Mouse (Mus musculus) embryonic facial prominence, embryonic 11.5 days (tissue): ENCODE measurements around the gene Grik1. TPM values are rescaled to one million over a fixed set of nuclear protein-coding genes. Genes with fewer than 3 reads are reported as not detected.

Experiments used
- ATAC-seq: fragments of 200-750 bp; cut with Nextera tagmentation; replicated peaks from 2 replicates; pipeline ENCODE4 v1.8.0; 2017; ENCODE audit warnings: low read depth; ENCODE audit not compliant: insufficient number of reproducible peaks, low FRiP score, low TSS enrichment
- DNase-seq: peaks from one replicate; pipeline ENCODE4 v3.0.0-alpha.2; 2015; ENCODE audit warnings: low spot score
- H3K27ac ChIP-seq: fragments of 300-500 bp; sonication (generic); replicated peaks from 2 replicates; pipeline ENCODE4 v1.5.1; 2014; ENCODE audit warnings: mild to moderate bottlenecking, low read depth, low read length, control low read depth
- H3K27me3 ChIP-seq: fragments of 300-500 bp; sonication (generic); 2 replicates; pipeline ENCODE4 v1.6.1; 2014; ENCODE audit warnings: mild to moderate bottlenecking, low read length, moderate library complexity, mixed read lengths; ENCODE audit not compliant: control insufficient read depth, insufficient read depth
- H3K36me3 ChIP-seq: fragments of 300-500 bp; sonication (generic); replicated peaks from 2 replicates; pipeline ENCODE4 v1.6.1; 2014; ENCODE audit warnings: low read depth, mild to moderate bottlenecking, low read length, moderate library complexity, mixed read lengths; ENCODE audit not compliant: control insufficient read depth, insufficient read depth
- H3K4me1 ChIP-seq: fragments of 300-500 bp; sonication (generic); 2 replicates; pipeline ENCODE4 v1.6.1; 2014; ENCODE audit warnings: low read length, mixed read lengths; ENCODE audit not compliant: control insufficient read depth, insufficient read depth
- H3K4me2 ChIP-seq: fragments of 300-500 bp; sonication (generic); 2 replicates; pipeline ENCODE4 v1.6.1; 2014; ENCODE audit warnings: low read depth, mild to moderate bottlenecking, control low read depth, low read length, moderate library complexity
- H3K4me3 ChIP-seq: fragments of 300-500 bp; sonication (generic); 2 replicates; pipeline ENCODE4 v1.5.1; 2014; ENCODE audit warnings: low read depth, low read length, control low read depth
- H3K9ac ChIP-seq: fragments of 300-500 bp; sonication (generic); replicated peaks from 2 replicates; pipeline ENCODE4 v1.6.1; 2014; ENCODE audit warnings: mild to moderate bottlenecking, control low read depth, low read length
- H3K9me3 ChIP-seq: fragments of 300-500 bp; sonication (generic); replicated peaks from 2 replicates; pipeline ENCODE4 v1.6.1; 2016; ENCODE audit warnings: mild to moderate bottlenecking, low read length, inconsistent platforms, mixed read lengths; ENCODE audit not compliant: control insufficient read depth
- WGBS: fragments of 180-500 bp; shearing (Covaris S2); extraction: QIAGEN DNeasy Blood & Tissue Kit; methylation state at CpG from one replicate; pipeline ENCODE4 v1.1.7; 2014; 5-methylcytosine and 5-hydroxymethylcytosine counted together
- polyA plus RNA-seq: library from polyadenylated mRNA; unstranded; fragments of >200 nt; fragmentation: Nextera tagmentation; extraction: Ambion mirVana; gene quantifications from 2 replicates; pipeline ENCODE4 v1.2.1, GENCODE M21; 2014

Grik1 gene
- 1.7 and 2.2 TPM in 2 replicates for polyA plus RNA-seq

DNA sequence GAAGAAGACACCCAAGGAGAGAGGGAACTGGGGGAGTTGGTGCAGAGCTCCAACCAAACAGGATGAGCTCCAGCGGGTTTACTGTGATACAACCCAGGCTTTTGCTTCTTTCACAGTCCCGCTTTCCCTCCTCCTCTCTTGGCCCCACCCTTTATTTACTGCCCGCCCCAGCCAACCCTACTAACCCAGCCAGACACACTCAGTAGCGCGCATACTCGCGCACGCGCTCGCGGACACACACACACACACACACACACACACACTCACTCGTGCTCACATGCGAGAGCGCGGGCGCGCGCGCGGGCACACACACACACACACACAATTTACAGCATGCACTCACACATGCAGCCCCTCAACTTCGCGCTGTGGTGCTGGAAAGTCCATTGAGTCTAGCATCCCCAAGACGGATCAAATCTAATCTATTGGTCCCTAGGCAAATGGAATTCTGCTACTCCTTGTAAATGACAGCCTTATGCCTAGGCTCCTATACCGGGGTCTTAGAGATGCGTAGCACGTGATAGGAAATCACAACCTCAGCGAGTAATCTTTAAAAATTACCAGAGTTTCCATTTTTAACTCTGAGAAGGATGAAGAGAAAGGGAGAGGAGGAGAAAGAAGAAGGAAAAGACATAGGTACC is at the start of gene Grik1:
TSS of gene Grik1 (minus strand) at position 134 of the 641 bp plus-strand sequence.
- ATAC-seq (peak; percentile 87), DNase-seq (peak; percentile 43)
- Histone ChIP-seq H3K36me3 (no peaks in the 10 kb centered on the region), H3K4me1 (no peaks in the 10 kb centered on the region), H3K4me3 (peak within 1 kb of the TSS; percentile 47), H3K9me3 (no peaks in the 10 kb centered on the region), H3K4me2 (peak within 1 kb of the TSS; percentile 92), H3K27ac (no peak within 1 kb of the TSS), H3K27me3 (peaks cover 11% of the 10 kb centered on the region), H3K9ac (peak within 1 kb of the TSS; percentile 56)
- WGBS: under 1% methylated on average over 26 of the region's 27 CpGs

DNA sequence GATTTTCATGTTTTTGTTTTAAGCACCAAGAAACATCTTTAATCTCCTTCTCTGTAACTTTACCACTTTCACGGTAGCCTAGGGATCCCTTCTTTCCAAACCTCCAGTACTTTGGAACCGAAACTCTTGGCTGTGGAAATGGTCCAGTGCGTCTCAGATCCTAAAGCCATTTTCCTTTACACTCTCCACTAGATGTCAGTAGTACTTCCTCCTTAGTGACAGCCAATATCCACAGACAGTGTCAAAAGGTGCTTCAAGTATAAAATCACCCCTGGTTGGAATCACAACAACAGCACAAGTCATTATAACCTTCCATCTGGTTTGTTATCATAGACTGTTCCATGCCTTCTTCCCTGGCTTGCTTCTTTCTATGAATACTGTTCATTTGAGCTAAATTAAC is 4.1 kb upstream of the Grik1 start:
- DNase-seq (peak; percentile 10), ATAC-seq (no peak)
- Histone ChIP-seq H3K9me3 (no peaks in the 10 kb centered on the region), H3K9ac (no peak overlapping the region), H3K27me3 (peaks cover 3% of the 10 kb centered on the region), H3K4me1 (no peaks in the 10 kb centered on the region), H3K4me3 (no peak overlapping the region), H3K36me3 (no peaks in the 10 kb centered on the region), H3K4me2 (no peak overlapping the region), H3K27ac (no peak overlapping the region)
- 51% methylated on average over 3 of the region's 3 CpGs for WGBS

DNA sequence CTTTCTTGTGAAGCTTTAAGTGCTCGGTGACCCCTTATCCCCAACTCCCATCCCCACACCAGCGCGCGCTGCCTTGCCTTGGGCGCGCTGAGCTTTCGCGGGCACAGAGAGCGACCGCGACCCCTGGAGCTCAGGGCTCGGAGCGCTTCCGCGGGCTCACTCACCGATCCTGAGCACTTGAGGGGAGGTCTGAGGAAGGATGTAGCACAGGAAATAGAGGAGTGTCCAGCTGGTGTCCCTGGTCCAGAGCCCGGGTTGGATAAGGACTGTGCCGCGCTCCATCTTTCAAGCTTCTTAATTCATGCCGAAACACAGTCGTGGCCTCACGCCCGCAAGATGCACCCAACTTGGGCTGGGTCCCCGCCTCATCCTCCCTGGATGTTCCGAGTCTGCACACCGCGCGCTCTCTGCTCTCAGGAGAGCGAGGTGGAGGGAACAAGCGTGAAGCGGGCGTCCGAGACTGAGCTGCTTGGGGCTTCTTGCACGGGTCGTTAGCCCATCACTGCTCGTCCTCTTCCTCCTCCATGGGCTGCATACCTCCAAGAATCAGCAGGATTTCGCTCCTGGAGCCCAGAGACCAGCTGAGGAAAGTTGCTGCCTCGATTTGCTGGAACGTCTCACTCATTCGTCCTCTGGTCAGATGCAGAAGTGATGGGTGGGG is 514 bp downstream of the Grik1 start:
- H3K4me1 ChIP-seq: no peaks in the 10 kb centered on the region
- no peak overlapping the region for H3K27ac ChIP-seq
- WGBS: under 1% methylated on average over 40 of the region's 40 CpGs
- ATAC-seq (peak; percentile 68), DNase-seq (peak; percentile 43)
- H3K9ac ChIP-seq: peak overlapping the region; percentile 56
- no peaks in the 10 kb centered on the region for H3K9me3 ChIP-seq
- peak overlapping the region; percentile 92 for H3K4me2 ChIP-seq
- no peaks in the 10 kb centered on the region for H3K36me3 ChIP-seq
- H3K4me3 ChIP-seq: peak overlapping the region; percentile 47
- peaks cover 11% of the 10 kb centered on the region for H3K27me3 ChIP-seq

DNA sequence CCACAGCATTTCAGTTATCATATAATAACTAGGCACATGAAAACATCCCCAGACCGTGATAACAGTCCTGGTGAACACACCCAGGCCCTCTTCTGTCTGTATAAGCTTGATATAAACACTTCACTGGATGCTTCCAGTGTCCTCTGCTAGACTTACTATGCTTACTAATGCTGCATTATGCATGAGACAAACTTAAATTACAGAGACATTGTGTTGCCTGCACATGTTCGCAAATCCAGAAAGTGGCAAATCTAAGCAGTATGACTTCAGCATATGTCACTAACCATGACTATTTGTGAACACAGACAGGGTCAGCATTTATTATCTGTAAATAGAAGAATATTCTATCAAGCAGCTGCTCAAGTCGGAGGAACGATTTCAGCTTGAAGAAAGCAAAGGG is 31.7 kb downstream of the Grik1 start:
- Histone ChIP-seq H3K9ac (no peak overlapping the region), H3K9me3 (no peaks in the 10 kb centered on the region), H3K4me2 (no peak overlapping the region), H3K4me3 (no peak overlapping the region), H3K4me1 (no peaks in the 10 kb centered on the region), H3K27me3 (no peaks in the 10 kb centered on the region), H3K36me3 (no peaks in the 10 kb centered on the region), H3K27ac (no peak overlapping the region)
- DNase-seq: no peak
- ATAC-seq: no peak
- 90% methylated on average over 4 of the region's 4 CpGs for WGBS

DNA sequence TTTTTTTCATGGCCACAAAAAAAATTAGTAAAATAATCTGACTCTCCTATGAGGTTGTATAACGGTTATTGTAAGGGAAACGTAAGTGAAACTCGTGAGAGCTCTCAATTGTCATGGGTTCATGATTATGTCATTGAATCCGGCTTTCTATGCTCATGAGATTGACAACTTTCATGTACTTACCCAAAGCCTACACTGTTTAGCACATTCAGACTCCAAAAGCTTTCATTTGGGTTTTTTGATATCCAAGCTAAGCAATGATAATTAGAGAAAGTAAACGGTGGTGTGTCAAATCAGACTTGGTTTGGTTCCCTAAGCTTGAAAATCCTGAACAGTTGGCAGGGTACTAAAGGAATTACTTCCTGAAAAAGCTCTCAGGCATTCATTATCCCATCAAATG is 33.0 kb downstream of the Grik1 start:
- no peaks in the 10 kb centered on the region for H3K4me1 ChIP-seq
- no peak overlapping the region for H3K27ac ChIP-seq
- H3K4me3 ChIP-seq: no peak overlapping the region
- DNase-seq (peak; percentile 4), ATAC-seq (no peak)
- no peak overlapping the region for H3K4me2 ChIP-seq
- H3K9me3 ChIP-seq: no peaks in the 10 kb centered on the region
- no peaks in the 10 kb centered on the region for H3K36me3 ChIP-seq
- WGBS: 57% methylated on average over 5 of the region's 5 CpGs
- no peak overlapping the region for H3K9ac ChIP-seq
- H3K27me3 ChIP-seq: no peaks in the 10 kb centered on the region

DNA sequence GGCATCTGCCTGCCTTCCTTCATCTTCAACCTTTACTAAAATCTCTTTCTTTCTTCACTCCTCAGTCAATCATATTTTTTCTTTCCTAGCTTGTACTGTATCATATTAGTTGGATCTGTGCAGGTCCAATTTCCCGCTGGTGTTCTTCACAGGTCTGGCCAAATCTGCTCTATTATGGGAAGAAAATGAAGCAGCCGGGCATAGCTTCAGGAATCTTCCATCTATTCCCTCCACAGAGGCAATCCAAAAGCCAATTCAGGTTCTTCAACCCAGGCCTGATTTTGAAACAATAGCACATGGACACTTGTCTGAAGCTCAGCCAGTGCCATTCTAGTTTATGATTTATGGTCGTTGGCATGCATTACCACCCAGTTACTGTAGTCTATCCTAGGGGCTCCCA is 34.0 kb downstream of the Grik1 start:
- Histone ChIP-seq H3K27me3 (no peaks in the 10 kb centered on the region), H3K9ac (no peak overlapping the region), H3K4me2 (no peak overlapping the region), H3K36me3 (no peaks in the 10 kb centered on the region), H3K27ac (no peak overlapping the region), H3K9me3 (no peaks in the 10 kb centered on the region), H3K4me1 (no peaks in the 10 kb centered on the region), H3K4me3 (no peak overlapping the region)
- no peak for ATAC-seq
- no peak for DNase-seq
- 88% methylated on average over 3 of the region's 3 CpGs for WGBS

DNA sequence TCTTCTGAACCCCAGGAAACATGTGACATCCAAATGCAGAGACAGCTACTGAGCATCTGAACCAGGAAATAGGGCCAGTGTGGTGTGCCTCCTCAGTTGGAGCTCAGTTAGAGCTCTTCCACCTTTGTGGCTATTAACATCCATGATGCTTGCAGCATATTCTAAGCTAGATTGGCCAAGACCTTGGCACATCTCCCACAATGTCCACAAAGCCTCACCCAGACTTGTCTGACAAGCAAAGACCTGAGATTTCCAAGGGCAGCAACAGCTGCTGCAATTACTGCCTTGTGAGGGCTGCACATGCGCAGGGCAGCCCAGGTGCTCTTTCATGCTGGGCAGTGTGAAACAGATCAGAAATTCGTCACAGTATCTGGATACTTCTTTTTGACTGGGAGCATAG is 37.4 kb downstream of the Grik1 start:
- ATAC-seq (no peak), DNase-seq (no peak)
- H3K4me2 ChIP-seq: no peak overlapping the region
- H3K27ac ChIP-seq: no peak overlapping the region
- no peaks in the 10 kb centered on the region for H3K27me3 ChIP-seq
- H3K9ac ChIP-seq: no peak overlapping the region
- no peaks in the 10 kb centered on the region for H3K4me1 ChIP-seq
- H3K9me3 ChIP-seq: no peaks in the 10 kb centered on the region
- H3K36me3 ChIP-seq: no peaks in the 10 kb centered on the region
- 88% methylated on average over 2 of the region's 2 CpGs for WGBS
- H3K4me3 ChIP-seq: no peak overlapping the region

DNA sequence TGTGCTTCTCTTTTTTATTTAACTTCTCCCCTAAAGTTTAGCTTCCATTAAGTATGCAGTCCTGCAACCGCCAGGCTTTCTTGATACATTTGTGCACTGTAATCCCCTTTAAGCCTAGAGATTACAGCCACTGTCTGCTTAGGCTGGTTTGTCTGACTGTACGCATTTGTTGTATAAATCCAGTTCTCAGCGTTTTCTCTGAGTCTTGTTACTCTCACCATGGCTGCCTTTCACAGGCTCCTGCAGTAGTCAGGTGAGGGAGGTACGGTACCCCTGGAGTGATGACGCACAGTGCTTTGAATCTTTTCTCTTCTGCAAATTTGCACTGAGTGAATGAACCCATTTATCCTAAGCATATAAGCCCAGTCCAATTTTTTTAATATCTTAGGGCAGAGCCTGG is 39.0 kb downstream of the Grik1 start:
- Histone ChIP-seq H3K9ac (no peak overlapping the region), H3K36me3 (no peaks in the 10 kb centered on the region), H3K9me3 (no peaks in the 10 kb centered on the region), H3K27ac (no peak overlapping the region), H3K4me3 (no peak overlapping the region), H3K4me1 (no peaks in the 10 kb centered on the region), H3K27me3 (no peaks in the 10 kb centered on the region), H3K4me2 (no peak overlapping the region)
- ATAC-seq: no peak
- no peak for DNase-seq
- WGBS: 67% methylated on average over 5 of the region's 5 CpGs
